Mouse (Mus musculus): ENCODE measurements around the gene Mrpl24. TPM values are rescaled to one million over a fixed set of nuclear protein-coding genes. Genes with fewer than 3 reads are reported as not detected.

Gene Mrpl24
- polyA plus RNA-seq, 1 experiment from 2014 or later, result 70.9 TPM

- no peak overlapping the region for H3K4me3 ChIP-seq
- H3K4me1 ChIP-seq, result peaks cover 71% of the 10 kb centered on the region
- peaks cover 31% of the 10 kb centered on the region; the same call in 1 of the 2 replicates for H3K27me3 ChIP-seq
- no peaks in the 10 kb centered on the region for H3K9me3 ChIP-seq
- WGBS, result 22% methylated on average over 16 of the region's 16 CpGs
- no peak for ATAC-seq (ENCODE audit: borderline replicate concordance, extremely low read depth, low FRiP score, low TSS enrichment)
- H3K4me2 ChIP-seq, result peak overlapping the region; percentile 70
- H3K9ac ChIP-seq, result no peak overlapping the region
- no peak overlapping the region for H3K27ac ChIP-seq
- no peaks in the 10 kb centered on the region for H3K36me3 ChIP-seq
Measured at GRCm38 (mm10) chr3:87949266-87949954, 30.1 kb downstream of the Mrpl24 start.

- Histone ChIP-seq H3K4me2 (peak overlapping the region; percentile 70; the same call in 1 of the 2 replicates), H3K27me3 (peaks cover 31% of the 10 kb centered on the region; the same call in 1 of the 2 replicates), H3K4me1 (peaks cover 65% of the 10 kb centered on the region), H3K36me3 (no peaks in the 10 kb centered on the region), H3K27ac (no peak overlapping the region), H3K9me3 (no peaks in the 10 kb centered on the region), H3K9ac (no peak overlapping the region), H3K4me3 (no peak overlapping the region)
- WGBS, result 13% methylated on average over 13 of the region's 13 CpGs
- no peak for ATAC-seq (ENCODE audit: borderline replicate concordance, extremely low read depth, low FRiP score, low TSS enrichment)
Measured at GRCm38 (mm10) chr3:87949955-87950515, 30.7 kb downstream of the Mrpl24 start.

DNA sequence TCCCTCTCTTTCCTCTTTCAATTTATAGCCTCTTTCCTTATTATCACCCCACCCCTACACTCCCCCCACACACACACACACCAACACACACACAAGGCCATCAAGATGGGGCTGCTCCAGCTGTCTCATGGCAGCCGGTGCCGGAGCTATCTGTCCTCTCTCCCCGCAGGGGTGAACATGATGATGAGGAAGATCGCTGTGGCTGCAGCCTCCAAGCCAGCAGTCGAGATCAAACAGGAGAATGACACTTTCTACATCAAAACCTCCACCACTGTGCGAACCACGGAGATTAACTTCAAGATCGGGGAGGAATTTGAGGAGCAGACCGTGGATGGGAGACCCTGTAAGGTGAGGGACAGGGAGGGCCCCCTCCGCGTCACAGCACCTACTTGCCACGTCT, 32.6 kb downstream of the Mrpl24 start:
- H3K4me3 ChIP-seq, result peak overlapping the region; percentile 39
- WGBS, result 14% methylated on average over 12 of the region's 12 CpGs
- no peak for ATAC-seq (ENCODE audit: borderline replicate concordance, extremely low read depth, low FRiP score, low TSS enrichment)
- H3K36me3 ChIP-seq, result no peaks in the 10 kb centered on the region
- H3K27me3 ChIP-seq, result peaks cover 31% of the 10 kb centered on the region; the same call in 1 of the 2 replicates
- peak overlapping the region; percentile 37 for H3K9ac ChIP-seq
- no peaks in the 10 kb centered on the region for H3K9me3 ChIP-seq
- peak overlapping the region; percentile 60 for H3K27ac ChIP-seq
- peak overlapping the region; percentile 68 for H3K4me2 ChIP-seq
- peaks cover 57% of the 10 kb centered on the region for H3K4me1 ChIP-seq

DNA sequence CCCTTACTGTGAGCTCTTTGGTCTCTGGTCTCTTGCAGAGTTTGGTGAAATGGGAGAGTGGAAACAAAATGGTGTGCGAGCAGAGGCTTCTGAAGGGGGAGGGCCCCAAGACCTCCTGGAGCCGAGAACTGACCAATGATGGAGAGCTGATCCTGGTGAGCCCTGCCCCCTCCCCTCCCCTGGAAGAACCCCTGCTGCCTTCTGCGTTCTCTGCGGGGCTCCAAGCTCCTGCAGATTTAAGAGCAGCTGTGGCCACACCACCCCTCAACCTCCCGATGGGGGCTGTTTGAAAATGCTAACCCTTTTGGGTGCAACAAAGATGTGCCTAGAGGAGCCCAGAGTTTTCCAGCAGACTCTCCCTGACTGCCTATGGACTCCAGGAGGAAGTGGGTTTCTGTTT, 33.1 kb downstream of the Mrpl24 start:
- Histone ChIP-seq H3K27ac (peak overlapping the region; percentile 60), H3K9ac (peak overlapping the region; percentile 38), H3K36me3 (no peaks in the 10 kb centered on the region), H3K9me3 (no peaks in the 10 kb centered on the region), H3K4me1 (peaks cover 52% of the 10 kb centered on the region), H3K27me3 (peaks cover 31% of the 10 kb centered on the region; the same call in 1 of the 2 replicates), H3K4me2 (peak overlapping the region; percentile 68), H3K4me3 (peak overlapping the region; percentile 39)
- ATAC-seq (ENCODE audit: borderline replicate concordance, extremely low read depth, low FRiP score, low TSS enrichment), result peak; percentile 90
- WGBS, result 7% methylated on average over 5 of the region's 5 CpGs

GRCm38 (mm10) chr3:87958056-87958455, 38.8 kb downstream of the Mrpl24 start:
- Histone ChIP-seq H3K36me3 (no peaks in the 10 kb centered on the region), H3K4me2 (no peak overlapping the region), H3K27ac (no peak overlapping the region), H3K4me1 (peaks cover 17% of the 10 kb centered on the region), H3K4me3 (no peak overlapping the region), H3K27me3 (0 out of 2 replicates have a peak, but pooled peaks cover 5% of the 10 kb centered on the region), H3K9me3 (no peaks in the 10 kb centered on the region), H3K9ac (no peak overlapping the region)
- no peak for ATAC-seq (ENCODE audit: borderline replicate concordance, extremely low read depth, low FRiP score, low TSS enrichment)
- 5% methylated on average over 1 of the region's 1 CpGs for WGBS

- Histone ChIP-seq H3K4me2 (no peak overlapping the region), H3K4me1 (peaks cover 13% of the 10 kb centered on the region; the same call in 1 of the 2 replicates), H3K36me3 (no peaks in the 10 kb centered on the region), H3K4me3 (no peak overlapping the region), H3K27me3 (0 out of 2 replicates have a peak, but pooled peaks cover under 1% of the 10 kb centered on the region), H3K9me3 (no peaks in the 10 kb centered on the region), H3K9ac (no peak overlapping the region), H3K27ac (no peak overlapping the region)
- no peak for ATAC-seq (ENCODE audit: borderline replicate concordance, extremely low read depth, low FRiP score, low TSS enrichment)
- whole genome bisulfite sequencing, result 21% methylated on average over 4 of the region's 4 CpGs
Measured at GRCm38 (mm10) chr3:87958476-87958875, 39.2 kb downstream of the Mrpl24 start.

- Histone ChIP-seq H3K4me2 (no peak overlapping the region), H3K36me3 (no peaks in the 10 kb centered on the region), H3K9ac (no peak overlapping the region), H3K27me3 (no peaks in the 10 kb centered on the region), H3K4me1 (peaks cover 13% of the 10 kb centered on the region; the same call in 1 of the 2 replicates), H3K9me3 (no peaks in the 10 kb centered on the region), H3K4me3 (no peak overlapping the region), H3K27ac (no peak overlapping the region)
- 35% methylated on average over 1 of the region's 1 CpGs for WGBS
- no peak for ATAC-seq (ENCODE audit: borderline replicate concordance, extremely low read depth, low FRiP score, low TSS enrichment)
Measured at GRCm38 (mm10) chr3:87958967-87959366, 39.7 kb downstream of the Mrpl24 start.

GRCm38 (mm10) chr3:87959371-87959770, 40.1 kb downstream of the Mrpl24 start:
- H3K4me2 ChIP-seq, result no peak overlapping the region
- peaks cover 13% of the 10 kb centered on the region; the same call in 1 of the 2 replicates for H3K4me1 ChIP-seq
- ATAC-seq (ENCODE audit: borderline replicate concordance, extremely low read depth, low FRiP score, low TSS enrichment), result no peak
- no peak overlapping the region for H3K4me3 ChIP-seq
- no peaks in the 10 kb centered on the region for H3K27me3 ChIP-seq
- no peak overlapping the region for H3K9ac ChIP-seq
- no peaks in the 10 kb centered on the region for H3K36me3 ChIP-seq
- 68% methylated on average over 7 of the region's 7 CpGs for WGBS
- H3K27ac ChIP-seq, result no peak overlapping the region
- H3K9me3 ChIP-seq, result no peaks in the 10 kb centered on the region

- Histone ChIP-seq H3K27ac (peak overlapping the region; percentile 95), H3K4me3 (peak overlapping the region; percentile 42), H3K4me2 (peak overlapping the region; percentile 67), H3K36me3 (no peaks in the 10 kb centered on the region), H3K9ac (peak overlapping the region; percentile 52), H3K4me1 (peaks cover 13% of the 10 kb centered on the region; the same call in 1 of the 2 replicates), H3K27me3 (no peaks in the 10 kb centered on the region), H3K9me3 (no peaks in the 10 kb centered on the region)
- no peak; the same call in 1 of the 2 replicates for ATAC-seq (ENCODE audit: borderline replicate concordance, extremely low read depth, low FRiP score, low TSS enrichment)
- WGBS, result 5% methylated on average over 10 of the region's 10 CpGs
Measured at GRCm38 (mm10) chr3:87960191-87960585, 40.9 kb downstream of the Mrpl24 start.

DNA sequence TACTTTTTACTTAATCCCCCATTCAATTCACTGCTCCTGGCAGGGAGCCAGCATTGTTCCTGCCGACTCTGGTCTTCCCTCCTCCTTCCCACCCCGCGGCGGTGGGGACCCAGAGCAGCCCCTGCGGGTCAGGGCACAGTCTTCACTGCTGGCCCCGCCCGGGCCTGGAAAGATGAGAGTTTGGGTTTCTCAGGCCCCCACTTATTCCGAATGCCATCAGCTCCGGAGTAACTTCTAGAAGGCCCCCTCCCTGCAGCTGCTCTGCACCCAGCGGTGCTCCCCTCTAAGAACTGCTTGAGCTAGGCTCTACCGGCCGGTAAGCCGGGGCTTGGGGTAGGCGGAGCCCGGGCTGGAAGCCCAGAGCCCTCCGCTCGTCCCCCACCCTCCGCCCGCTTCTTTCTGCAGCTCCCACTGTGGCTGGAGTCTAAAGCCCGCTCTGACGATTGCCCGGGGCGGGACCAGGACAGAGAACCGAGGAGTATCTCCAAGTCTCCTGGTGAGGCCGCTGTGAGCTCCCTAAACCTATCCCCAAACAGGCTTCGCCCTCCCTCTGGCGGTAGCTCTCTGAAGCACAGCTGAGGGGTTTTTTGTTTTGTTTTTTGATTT, 41.4 kb downstream of the Mrpl24 start:
- Histone ChIP-seq H3K9ac (peak overlapping the region; percentile 52), H3K27ac (peak overlapping the region; percentile 95), H3K4me3 (peak overlapping the region; percentile 42), H3K4me2 (peak overlapping the region; percentile 67), H3K27me3 (no peaks in the 10 kb centered on the region), H3K9me3 (no peaks in the 10 kb centered on the region), H3K36me3 (no peaks in the 10 kb centered on the region), H3K4me1 (peaks cover 13% of the 10 kb centered on the region; the same call in 1 of the 2 replicates)
- under 1% methylated on average over 27 of the region's 27 CpGs for WGBS
- peak; percentile 99 for ATAC-seq (ENCODE audit: borderline replicate concordance, extremely low read depth, low FRiP score, low TSS enrichment)

DNA sequence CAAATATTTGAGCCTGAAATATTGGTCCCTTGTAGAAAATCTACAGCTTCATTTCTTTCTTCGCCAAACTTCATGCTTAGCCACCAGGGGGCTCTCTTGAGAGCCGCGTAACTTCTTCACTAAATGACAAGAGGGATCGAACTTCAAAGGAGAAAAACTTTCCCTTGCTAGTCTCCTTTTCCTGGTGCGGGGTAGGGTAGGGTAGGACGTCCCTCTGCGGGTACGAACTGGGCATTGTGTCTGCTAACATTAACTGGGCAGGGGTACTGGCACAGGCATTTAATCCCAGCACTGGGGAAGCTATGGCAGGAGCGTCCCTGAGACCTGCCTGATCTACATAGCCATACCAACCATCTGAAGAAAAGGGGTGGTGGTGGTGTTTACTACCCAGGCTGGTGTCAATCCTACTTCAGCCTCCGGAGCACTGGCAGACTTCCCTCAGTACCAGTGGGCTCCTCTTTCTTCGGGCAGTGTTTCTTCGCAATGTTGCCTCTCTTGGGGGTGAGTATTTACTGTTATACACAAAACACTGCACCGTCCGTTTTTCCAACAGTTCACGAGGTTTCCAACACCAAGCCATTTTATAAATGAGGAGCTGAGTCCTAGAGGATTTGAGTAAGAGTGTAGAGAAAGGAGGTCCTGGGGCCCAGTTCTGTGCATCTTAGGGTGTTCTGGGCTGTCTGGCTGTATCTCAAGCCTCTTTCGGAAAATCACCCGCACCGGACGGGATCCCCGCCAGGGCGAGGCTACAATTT, 51.1 kb downstream of the Mrpl24 start:
- Histone ChIP-seq H3K36me3 (peaks cover 2% of the 10 kb centered on the region), H3K27me3 (peaks cover 3% of the 10 kb centered on the region; the same call in 1 of the 2 replicates), H3K9ac (0 out of 2 replicates have a peak overlapping the region, but pooled peaks have one; percentile 77), H3K4me3 (peak overlapping the region; percentile 59), H3K4me1 (peaks cover 47% of the 10 kb centered on the region), H3K9me3 (no peaks in the 10 kb centered on the region), H3K27ac (peak overlapping the region; percentile 79), H3K4me2 (peak overlapping the region; percentile 91)
- 0 out of 2 replicates have a peak, but pooled peaks have one; percentile 8 for ATAC-seq (ENCODE audit: borderline replicate concordance, extremely low read depth, low FRiP score, low TSS enrichment)
- 2% methylated on average over 21 of the region's 21 CpGs for WGBS
